Mouse (Mus musculus): ENCODE data around the gene Rnf157. TPM values are rescaled to one million over a fixed set of nuclear protein-coding genes. Genes with fewer than 3 reads are reported as not detected.
"Not testable (repeated sequence)": the region's sequence is repeated elsewhere in the genome, so short reads cannot be mapped to it uniquely, and the experiment has no call there.

Gene Rnf157
- total RNA-seq, 2 experiments from 2014 or later, result 245 to 252 TPM

GRCm38 (mm10) chr11:116418194-116418840 is 5.5 kb upstream of the Rnf157 start:
- no peak for DNase-seq (ENCODE audit: low spot score in 2 of 2)

- DNase-seq (ENCODE audit: low spot score in 2 of 2), result no peak
These were observed 4.2 kb upstream of the Rnf157 start for GRCm38 (mm10) chr11:116417054-116417453.

GRCm38 (mm10) chr11:116416196-116416943 is 3.5 kb upstream of the Rnf157 start:
- DNase-seq (ENCODE audit: low spot score in 2 of 2), result no peak

- DNase-seq (ENCODE audit: low spot score in 2 of 2), result no peak
These were observed 795 bp upstream of the Rnf157 start for GRCm38 (mm10) chr11:116413631-116414022.

GRCm38 (mm10) chr11:116412028-116412827 is 604 bp downstream of the Rnf157 start:
- no peak for DNase-seq (ENCODE audit: low spot score in 2 of 2)

GRCm38 (mm10) chr11:116411582-116411981 is 1.2 kb downstream of the Rnf157 start:
- DNase-seq (ENCODE audit: low spot score in 2 of 2), result no peak

GRCm38 (mm10) chr11:116410415-116410814 is 2.4 kb downstream of the Rnf157 start:
- DNase-seq (ENCODE audit: low spot score in 2 of 2), result not testable (repeated sequence)

GRCm38 (mm10) chr11:116409008-116409407 is 3.8 kb downstream of the Rnf157 start:
- no peak for DNase-seq (ENCODE audit: low spot score in 2 of 2)

GRCm38 (mm10) chr11:116406231-116406728 is 6.6 kb downstream of the Rnf157 start:
- no peak for DNase-seq (ENCODE audit: low spot score in 2 of 2)

- no peak for DNase-seq (ENCODE audit: low spot score in 2 of 2)
These were observed 7.2 kb downstream of the Rnf157 start for GRCm38 (mm10) chr11:116405601-116406000.

- DNase-seq (ENCODE audit: low spot score in 2 of 2), result no peak
These were observed 12.3 kb downstream of the Rnf157 start for GRCm38 (mm10) chr11:116400560-116400959.

GRCm38 (mm10) chr11:116398348-116398677 is 14.5 kb downstream of the Rnf157 start:
- no peak for DNase-seq (ENCODE audit: low spot score in 2 of 2)

GRCm38 (mm10) chr11:116397517-116398347 is 15.1 kb downstream of the Rnf157 start:
- DNase-seq (ENCODE audit: low spot score in 2 of 2), result no peak

- DNase-seq (ENCODE audit: low spot score in 2 of 2), result no peak
These were observed 15.9 kb downstream of the Rnf157 start for GRCm38 (mm10) chr11:116396934-116397330.

GRCm38 (mm10) chr11:116396276-116396933 is 16.4 kb downstream of the Rnf157 start:
- no peak for DNase-seq (ENCODE audit: low spot score in 2 of 2)

- no peak for DNase-seq (ENCODE audit: low spot score in 2 of 2)
These were observed 18.1 kb downstream of the Rnf157 start for GRCm38 (mm10) chr11:116394769-116395168.

GRCm38 (mm10) chr11:116388841-116389480 is 23.9 kb downstream of the Rnf157 start:
- DNase-seq (ENCODE audit: low spot score in 2 of 2), result peak in 1 of 2 experiments; percentile 52

GRCm38 (mm10) chr11:116387086-116388071 is 25.5 kb downstream of the Rnf157 start:
- no peak for DNase-seq (ENCODE audit: low spot score in 2 of 2)

GRCm38 (mm10) chr11:116385999-116386398 is 26.8 kb downstream of the Rnf157 start:
- no peak for DNase-seq (ENCODE audit: low spot score in 2 of 2)
